Mouse (Mus musculus) heart, embryonic 15.5 days (tissue): ENCODE measurements around the gene 4933414I15Rik. TPM values are rescaled to one million over a fixed set of nuclear protein-coding genes. Genes with fewer than 3 reads are reported as not detected.

Source experiments
- ATAC-seq: fragments of 200-750 bp; cut with Nextera tagmentation; replicated peaks from 2 replicates; pipeline ENCODE4 v1.8.0; 2017; ENCODE audit warnings: low read depth, moderate TSS enrichment; ENCODE audit not compliant: insufficient number of reproducible peaks, insufficient read depth, low FRiP score
- H3K27ac ChIP-seq: fragments of 300-500 bp; sonication (generic); 2 replicates; pipeline ENCODE4 v1.5.1; 2015; ENCODE audit warnings: mild to moderate bottlenecking, inconsistent platforms
- H3K27me3 ChIP-seq: fragments of 300-500 bp; sonication (generic); 2 replicates; pipeline ENCODE4 v1.6.1; 2015; ENCODE audit warnings: inconsistent platforms
- H3K36me3 ChIP-seq: fragments of 300-500 bp; sonication (generic); 2 replicates; pipeline ENCODE4 v1.6.1; 2015; ENCODE audit warnings: mild to moderate bottlenecking, inconsistent platforms
- H3K4me1 ChIP-seq: fragments of 300-500 bp; sonication (generic); replicated peaks from 2 replicates; pipeline ENCODE4 v1.6.1; 2015; ENCODE audit warnings: inconsistent platforms
- H3K4me2 ChIP-seq: fragments of 300-500 bp; sonication (generic); 2 replicates; pipeline ENCODE4 v1.6.1; 2015; ENCODE audit warnings: inconsistent platforms, mild to moderate bottlenecking, moderate library complexity
- H3K4me3 ChIP-seq: fragments of 300-500 bp; sonication (generic); 2 replicates; pipeline ENCODE4 v1.5.1; 2015; ENCODE audit warnings: mild to moderate bottlenecking, inconsistent platforms
- H3K9ac ChIP-seq: fragments of 300-500 bp; sonication (generic); 2 replicates; pipeline ENCODE4 v1.6.1; 2015; ENCODE audit warnings: mild to moderate bottlenecking, inconsistent platforms
- H3K9me3 ChIP-seq: fragments of 300-500 bp; sonication (generic); replicated peaks from 2 replicates; pipeline ENCODE4 v1.6.1; 2016; ENCODE audit warnings: inconsistent platforms
- WGBS: fragments of 180-500 bp; shearing (Covaris S2); methylation state at CpG from one replicate; pipeline ENCODE4 v1.1.7; 2015; ENCODE audit warnings: mixed read lengths; 5-methylcytosine and 5-hydroxymethylcytosine counted together
- polyA plus RNA-seq: library from polyadenylated mRNA; unstranded; fragments of >200 nt; fragmentation: Nextera tagmentation; extraction: Ambion mirVana; gene quantifications from 2 replicates; pipeline ENCODE4 v1.2.1, GENCODE M21; 2015

The 4933414I15Rik gene
- not detected in 2 replicates for polyA plus RNA-seq

- Histone ChIP-seq H3K4me2 (no peak within 1 kb of the TSS), H3K9ac (no peak within 1 kb of the TSS), H3K4me1 (no peaks in the 10 kb centered on the region), H3K9me3 (no peaks in the 10 kb centered on the region), H3K27ac (no peak within 1 kb of the TSS), H3K27me3 (peaks cover 20% of the 10 kb centered on the region), H3K4me3 (no peak within 1 kb of the TSS), H3K36me3 (no peaks in the 10 kb centered on the region)
- WGBS, result 72% methylated on average over 14 of the region's 14 CpGs
- no peak for ATAC-seq
Measured at GRCm38 (mm10) chr11:50943506-50943905, at the start of gene 4933414I15Rik. 4933414I15Rik (minus strand) TSS chr11:50943765.

GRCm38 (mm10) chr11:50981667-50982066, 38.1 kb upstream of the 4933414I15Rik start, which contains the start of gene Olfr1377:
Olfr1377 (plus strand) TSS chr11:50981967.
- Histone ChIP-seq H3K9me3 (no peaks in the 10 kb centered on the region), H3K27ac (no peak within 1 kb of the TSS), H3K4me1 (no peaks in the 10 kb centered on the region), H3K4me3 (no peak within 1 kb of the TSS), H3K4me2 (no peak within 1 kb of the TSS), H3K9ac (no peak within 1 kb of the TSS), H3K27me3 (peaks cover 34% of the 10 kb centered on the region), H3K36me3 (no peaks in the 10 kb centered on the region)
- 78% methylated on average over 5 of the region's 5 CpGs for WGBS
- no peak for ATAC-seq

- H3K4me3 ChIP-seq, result no peak overlapping the region
- peaks cover 26% of the 10 kb centered on the region for H3K27me3 ChIP-seq
- no peaks in the 10 kb centered on the region for H3K36me3 ChIP-seq
- 64% methylated on average over 4 of the region's 4 CpGs for WGBS
- no peak overlapping the region for H3K27ac ChIP-seq
- no peak overlapping the region for H3K9ac ChIP-seq
- no peaks in the 10 kb centered on the region for H3K4me1 ChIP-seq
- no peak overlapping the region for H3K4me2 ChIP-seq
- ATAC-seq, result no peak
- H3K9me3 ChIP-seq, result no peaks in the 10 kb centered on the region
Measured at GRCm38 (mm10) chr11:50977216-50977615, 33.7 kb upstream of the 4933414I15Rik start.

- Histone ChIP-seq H3K27ac (no peak within 1 kb of the TSS), H3K4me3 (no peak within 1 kb of the TSS), H3K9me3 (no peaks in the 10 kb centered on the region), H3K4me2 (no peak within 1 kb of the TSS), H3K27me3 (peaks cover 8% of the 10 kb centered on the region; the same call in 1 of the 2 replicates), H3K4me1 (no peaks in the 10 kb centered on the region), H3K36me3 (no peaks in the 10 kb centered on the region), H3K9ac (no peak within 1 kb of the TSS)
- no peak for ATAC-seq
- 81% methylated on average over 11 of the region's 11 CpGs for WGBS
Measured at GRCm38 (mm10) chr11:50966230-50966629, 22.7 kb upstream of the 4933414I15Rik start, which contains the start of gene Olfr1378. Olfr1378 (plus strand) TSS chr11:50966530.

GRCm38 (mm10) chr11:50964886-50965285, 21.3 kb upstream of the 4933414I15Rik start:
- Histone ChIP-seq H3K9ac (no peak overlapping the region), H3K4me3 (no peak overlapping the region), H3K36me3 (no peaks in the 10 kb centered on the region), H3K27ac (no peak overlapping the region), H3K9me3 (no peaks in the 10 kb centered on the region), H3K4me1 (no peaks in the 10 kb centered on the region), H3K4me2 (no peak overlapping the region), H3K27me3 (peaks cover 8% of the 10 kb centered on the region; the same call in 1 of the 2 replicates)
- ATAC-seq, result no peak
- WGBS, result 64% methylated on average over 2 of the region's 2 CpGs

- no peaks in the 10 kb centered on the region for H3K4me1 ChIP-seq
- WGBS, result 65% methylated on average over 6 of the region's 6 CpGs
- H3K27ac ChIP-seq, result no peak within 1 kb of the TSS
- no peak within 1 kb of the TSS for H3K9ac ChIP-seq
- peaks cover 25% of the 10 kb centered on the region for H3K27me3 ChIP-seq
- H3K9me3 ChIP-seq, result no peaks in the 10 kb centered on the region
- no peak within 1 kb of the TSS for H3K4me3 ChIP-seq
- H3K36me3 ChIP-seq, result no peaks in the 10 kb centered on the region
- no peak within 1 kb of the TSS for H3K4me2 ChIP-seq
- no peak for ATAC-seq
Measured at GRCm38 (mm10) chr11:50953665-50954064, 10.1 kb upstream of the 4933414I15Rik start, which contains the start of gene Prop1. Prop1 (minus strand) TSS chr11:50953765.

GRCm38 (mm10) chr11:50952290-50952689, 8.7 kb upstream of the 4933414I15Rik start:
- no peaks in the 10 kb centered on the region for H3K4me1 ChIP-seq
- no peak overlapping the region for H3K4me2 ChIP-seq
- H3K9me3 ChIP-seq, result no peaks in the 10 kb centered on the region
- 51% methylated on average over 14 of the region's 14 CpGs for WGBS
- peaks cover 25% of the 10 kb centered on the region for H3K27me3 ChIP-seq
- H3K4me3 ChIP-seq, result no peak overlapping the region
- no peaks in the 10 kb centered on the region for H3K36me3 ChIP-seq
- no peak overlapping the region for H3K27ac ChIP-seq
- no peak overlapping the region for H3K9ac ChIP-seq
- ATAC-seq, result no peak

GRCm38 (mm10) chr11:50942386-50942785, 1.2 kb downstream of the 4933414I15Rik start:
- Histone ChIP-seq H3K9me3 (no peaks in the 10 kb centered on the region), H3K9ac (no peak overlapping the region), H3K4me3 (no peak overlapping the region), H3K27ac (no peak overlapping the region), H3K4me2 (no peak overlapping the region), H3K4me1 (no peaks in the 10 kb centered on the region), H3K27me3 (peaks cover 20% of the 10 kb centered on the region), H3K36me3 (no peaks in the 10 kb centered on the region)
- 56% methylated on average over 12 of the region's 12 CpGs for WGBS
- no peak for ATAC-seq

GRCm38 (mm10) chr11:50939621-50940366, 3.8 kb downstream of the 4933414I15Rik start:
- ATAC-seq, result no peak
- H3K27ac ChIP-seq, result no peak overlapping the region

GRCm38 (mm10) chr11:50938435-50938834, 5.1 kb downstream of the 4933414I15Rik start:
- Histone ChIP-seq H3K27ac (no peak overlapping the region), H3K27me3 (peaks cover 14% of the 10 kb centered on the region), H3K36me3 (no peaks in the 10 kb centered on the region), H3K9me3 (no peaks in the 10 kb centered on the region), H3K9ac (no peak overlapping the region), H3K4me2 (no peak overlapping the region), H3K4me1 (no peaks in the 10 kb centered on the region), H3K4me3 (no peak overlapping the region)
- WGBS, result 68% methylated on average over 8 of the region's 8 CpGs
- no peak for ATAC-seq

More at GRCm38 (mm10) chr11:50939621-50940366, 3.8 kb downstream of the 4933414I15Rik start:
- no peaks in the 10 kb centered on the region for H3K4me1 ChIP-seq
- H3K9ac ChIP-seq, result no peak overlapping the region
- no peaks in the 10 kb centered on the region for H3K9me3 ChIP-seq
- no peak overlapping the region for H3K4me2 ChIP-seq
- H3K27me3 ChIP-seq, result peaks cover 22% of the 10 kb centered on the region
- H3K4me3 ChIP-seq, result no peak overlapping the region
- no peaks in the 10 kb centered on the region for H3K36me3 ChIP-seq
- 34% methylated on average over 14 of the region's 14 CpGs for WGBS

GRCm38 (mm10) chr11:50932040-50932439, 11.5 kb downstream of the 4933414I15Rik start:
- H3K4me3 ChIP-seq, result no peak overlapping the region; the same call in 1 of the 2 replicates
- H3K27ac ChIP-seq, result no peak overlapping the region
- H3K4me1 ChIP-seq, result peaks cover 9% of the 10 kb centered on the region; the same call in 1 of the 2 replicates
- peak overlapping the region; percentile 94 for H3K4me2 ChIP-seq
- 0 out of 2 replicates have a peak overlapping the region, but pooled peaks have one; percentile 76 for H3K9ac ChIP-seq
- no peaks in the 10 kb centered on the region for H3K9me3 ChIP-seq
- H3K36me3 ChIP-seq, result no peaks in the 10 kb centered on the region
- 62% methylated on average over 1 of the region's 1 CpGs for WGBS
- H3K27me3 ChIP-seq, result 0 out of 2 replicates have a peak, but pooled peaks cover 2% of the 10 kb centered on the region
- no peak for ATAC-seq
